Mouse (Mus musculus) adipose tissue, adult 10 weeks (tissue): ENCODE data around the gene Cavin1. TPM values are rescaled to one million over a fixed set of nuclear protein-coding genes. Genes with fewer than 3 reads are reported as not detected.

Experiments
- polyA plus RNA-seq: library from polyadenylated mRNA; stranded (reverse); fragments of 350-450 nt; fragmentation: Illumina TruSeq; extraction: RNeasy Lipid Tissue Mini Kit (QIAGEN cat#74804); gene quantifications from one replicate; pipeline ENCODE4 v1.2.3, GENCODE M21; 2014; ENCODE audit warnings: low read depth, low replicate concordance

Gene Cavin1
- 278 TPM for polyA plus RNA-seq

GRCm38 (mm10) chr11:100970557-100970937 is at the start of gene Cavin1:
TSS of gene Cavin1 (minus strand) at chr11:100970887.

GRCm38 (mm10) chr11:101009046-101009887 is 38.6 kb upstream of the Cavin1 start, which contains the start of gene Atp6v0a1:
TSS of gene Atp6v0a1 (plus strand) at chr11:101009452.

GRCm38 (mm10) chr11:100939512-100940151 is 31.1 kb downstream of the Cavin1 start, which contains the start of gene Stat3:
TSS of gene Stat3 (minus strand) at chr11:100939540.

Other genes starting within 250 kb of the Cavin1 start
- gene Rab5c, start 232.7 kb downstream of the Cavin1 start, polyA plus RNA-seq: 132 TPM
- gene Kcnh4, start 210.9 kb downstream of the Cavin1 start, polyA plus RNA-seq: 0.60 TPM
- not detected for gene Hcrt, start 208.0 kb downstream of the Cavin1 start, polyA plus RNA-seq
- 16.4 TPM for gene Ghdc, start 199.9 kb downstream of the Cavin1 start, polyA plus RNA-seq
- gene Stat5b, start 120.2 kb downstream of the Cavin1 start, polyA plus RNA-seq: 23.3 TPM
- gene Stat5a, start 111.5 kb downstream of the Cavin1 start, polyA plus RNA-seq: 31.5 TPM
- gene Stat3, start 31.3 kb downstream of the Cavin1 start, polyA plus RNA-seq: 70.6 TPM
- gene Atp6v0a1, start 38.6 kb upstream of the Cavin1 start, polyA plus RNA-seq: 100 TPM
- gene Naglu, start 99.1 kb upstream of the Cavin1 start, polyA plus RNA-seq: 34.9 TPM
- gene Hsd17b1, start 107.5 kb upstream of the Cavin1 start, polyA plus RNA-seq: 0.62 TPM
- gene Coasy, start 111.7 kb upstream of the Cavin1 start, polyA plus RNA-seq: 35.8 TPM
- 33.4 TPM for gene Mlx, start 116.4 kb upstream of the Cavin1 start, polyA plus RNA-seq
- 8.3 TPM for gene Psmc3ip, start 124.5 kb upstream of the Cavin1 start, polyA plus RNA-seq
- 45.6 TPM for gene Retreg3, start 149.0 kb upstream of the Cavin1 start, polyA plus RNA-seq
- 22.4 TPM for gene Tubg1, start 149.1 kb upstream of the Cavin1 start, polyA plus RNA-seq
- 2.4 TPM for gene Tubg2, start 185.0 kb upstream of the Cavin1 start, polyA plus RNA-seq
- gene Cntnap1, start 199.6 kb upstream of the Cavin1 start, polyA plus RNA-seq: 3.5 TPM
- 10.9 TPM for gene Plekhh3, start 200.5 kb upstream of the Cavin1 start, polyA plus RNA-seq
- gene Ccr10, start 204.6 kb upstream of the Cavin1 start, polyA plus RNA-seq: not detected